Mouse (Mus musculus) MEL (cell line): ENCODE measurements around the gene Grm5. TPM values are rescaled to one million over a fixed set of nuclear protein-coding genes. Genes with fewer than 3 reads are reported as not detected.

Source experiments
- DNase-seq: peaks from one replicate; pipeline ENCODE4 v3.0.0; 2011; ENCODE audit warnings: low read depth, low spot score
- H3K27ac ChIP-seq: 2 replicates; pipeline ENCODE4 v1.5.1; 2012; ENCODE audit warnings: low read depth, mild to moderate bottlenecking, control low read depth, low read length, moderate library complexity; ENCODE audit not compliant: control insufficient read depth
- H3K27me3 ChIP-seq, 2 experiments: fragments of 150-350 bp in 1 of 2; sonication (generic) in 1 of 2; 2 replicates each; pipeline ENCODE4 v1.6.1; 2012; ENCODE audit warnings: low read length in 2 of 2, mild to moderate bottlenecking in 2 of 2, improper control_type of control experiment in 1 of 2, moderate library complexity in 1 of 2; ENCODE audit not compliant: insufficient read depth in 2 of 2, control insufficient read depth in 1 of 2
- H3K36me3 ChIP-seq, 2 experiments: 2 replicates each; pipeline ENCODE4 v1.6.1; 2012 to 2014; ENCODE audit warnings: low read length in 2 of 2, improper control_type of control experiment in 1 of 2, inconsistent platforms in 1 of 2, mild to moderate bottlenecking in 1 of 2; ENCODE audit not compliant: insufficient read depth in 2 of 2, control insufficient read depth in 1 of 2
- H3K4me1 ChIP-seq, 2 experiments: fragments of 150-350 bp in 1 of 2; sonication (generic) in 1 of 2; 2 replicates each; pipeline ENCODE4 v1.6.1; 2012; ENCODE audit warnings: low read length in 2 of 2, improper control_type of control experiment in 1 of 2, mild to moderate bottlenecking in 1 of 2; ENCODE audit not compliant: insufficient read depth in 2 of 2, control insufficient read depth in 1 of 2
- H3K4me3 ChIP-seq, 2 experiments: fragments of 150-350 bp in 1 of 2; sonication (generic) in 1 of 2; 2 replicates each; pipeline ENCODE4 v1.5.1; 2012; ENCODE audit warnings: low read depth in 2 of 2, low read length in 2 of 2, mild to moderate bottlenecking in 2 of 2, moderate library complexity in 2 of 2, control low read depth in 1 of 2, improper control_type of control experiment in 1 of 2; ENCODE audit not compliant: control insufficient read depth in 1 of 2, insufficient read depth in 1 of 2
- H3K79me2 ChIP-seq: 2 replicates; pipeline ENCODE4 v1.6.1; 2012; ENCODE audit warnings: mild to moderate bottlenecking, low read length, moderate library complexity; ENCODE audit not compliant: control insufficient read depth, poor library complexity, insufficient read depth
- H3K9ac ChIP-seq: 2 replicates; pipeline ENCODE4 v1.6.1; 2012; ENCODE audit warnings: low read depth, mild to moderate bottlenecking, control low read depth, low read length, moderate library complexity; ENCODE audit not compliant: control insufficient read depth, poor library complexity, severe bottlenecking
- H3K9me3 ChIP-seq: fragments of 150-350 bp; sonication (generic); replicated peaks from 2 replicates; pipeline ENCODE4 v1.6.1; 2012; ENCODE audit warnings: mild to moderate bottlenecking, low read length, improper control_type of control experiment, moderate library complexity; ENCODE audit not compliant: insufficient read depth
- CHD1 ChIP-seq: IDR thresholded peaks from 2 replicates; pipeline ENCODE4 v1.6.1; 2012; ENCODE audit warnings: low read depth, mild to moderate bottlenecking, inconsistent platforms, low read length, improper control_type of control experiment
- CHD2 ChIP-seq: IDR thresholded peaks from 2 replicates; pipeline ENCODE4 v1.6.1; 2011; ENCODE audit warnings: low read length, improper control_type of control experiment
- CTCF ChIP-seq, 3 experiments: IDR thresholded peaks in 2 of 3; conservative IDR thresholded peaks in 1 of 3; 2 replicates each; pipeline ENCODE4 v1.5.1; 2011 to 2012; ENCODE audit warnings: low read length in 3 of 3, low read depth in 2 of 3, mild to moderate bottlenecking in 2 of 3, improper control_type of control experiment in 1 of 3, inconsistent platforms in 1 of 3, mixed read lengths in 1 of 3, moderate library complexity in 1 of 3; ENCODE audit not compliant: control insufficient read depth in 1 of 3, insufficient read depth in 1 of 3, poor library complexity in 1 of 3, severe bottlenecking in 1 of 3
- E2F4 ChIP-seq: IDR thresholded peaks from 2 replicates; pipeline ENCODE4 v1.6.1; 2011; ENCODE audit warnings: low read depth, low read length, improper control_type of control experiment, borderline replicate concordance
- ELF1 ChIP-seq: IDR thresholded peaks from 2 replicates; pipeline ENCODE4 v1.6.1; 2014; ENCODE audit warnings: low read depth, mild to moderate bottlenecking, inconsistent platforms, low read length, improper control_type of control experiment, moderate library complexity
- GABPA ChIP-seq: IDR thresholded peaks from 2 replicates; pipeline ENCODE4 v1.6.1; 2012; ENCODE audit warnings: low read depth, mild to moderate bottlenecking, inconsistent platforms, low read length, improper control_type of control experiment, moderate library complexity
- GATA1 ChIP-seq: IDR thresholded peaks from 2 replicates; pipeline ENCODE4 v1.6.1; 2011; ENCODE audit warnings: low read depth, low read length, improper control_type of control experiment
- HCFC1 ChIP-seq: IDR thresholded peaks from 2 replicates; pipeline ENCODE4 v1.6.1; 2012; ENCODE audit warnings: low read depth, mild to moderate bottlenecking, inconsistent platforms, low read length, improper control_type of control experiment, moderate library complexity
- JUND ChIP-seq: IDR thresholded peaks from 2 replicates; pipeline ENCODE4 v1.6.1; 2011; ENCODE audit warnings: low read depth, mild to moderate bottlenecking, improper control_type of control experiment, low read length
- KAT2A ChIP-seq: conservative IDR thresholded peaks from 2 replicates; pipeline ENCODE4 v1.6.1; 2012; ENCODE audit warnings: low read depth, low read length, improper control_type of control experiment, inconsistent platforms
- MAX ChIP-seq: IDR thresholded peaks from 2 replicates; pipeline ENCODE4 v1.6.1; 2011; ENCODE audit warnings: low read length, improper control_type of control experiment
- MAZ ChIP-seq: IDR thresholded peaks from 2 replicates; pipeline ENCODE4 v1.6.1; 2012; ENCODE audit warnings: low read depth, mild to moderate bottlenecking, inconsistent platforms, low read length, improper control_type of control experiment
- MEF2A ChIP-seq: IDR thresholded peaks from 2 replicates; pipeline ENCODE4 v1.6.1; 2014; ENCODE audit warnings: low read depth, mild to moderate bottlenecking, inconsistent platforms, low read length, improper control_type of control experiment; ENCODE audit not compliant: poor library complexity, insufficient replicate concordance, severe bottlenecking; ENCODE audit errors: extremely low read depth
- MXI1 ChIP-seq: IDR thresholded peaks from 2 replicates; pipeline ENCODE4 v1.6.1; 2011; ENCODE audit warnings: mild to moderate bottlenecking, low read depth, low read length, improper control_type of control experiment
- MYC ChIP-seq: IDR thresholded peaks from 2 replicates; pipeline ENCODE4 v1.6.1; 2011; ENCODE audit warnings: low read depth, mild to moderate bottlenecking, low read length, improper control_type of control experiment, moderate library complexity
- NELFE ChIP-seq: IDR thresholded peaks from 2 replicates; pipeline ENCODE4 v1.6.1; 2011; ENCODE audit warnings: low read depth, low read length, improper control_type of control experiment
- POLR2AphosphoS2 ChIP-seq: IDR thresholded peaks from 2 replicates; pipeline ENCODE4 v1.6.1; 2011; ENCODE audit warnings: low read length, improper control_type of control experiment
- POLR2AphosphoS5 ChIP-seq: IDR thresholded peaks from 2 replicates; pipeline ENCODE4 v1.6.1; 2012; ENCODE audit warnings: low read depth, borderline replicate concordance, mild to moderate bottlenecking, inconsistent platforms, low read length, moderate library complexity, mixed read lengths
- RAD21 ChIP-seq: IDR thresholded peaks from 2 replicates; pipeline ENCODE4 v1.6.1; 2011; ENCODE audit warnings: mild to moderate bottlenecking, low read depth, low read length, improper control_type of control experiment
- RCOR1 ChIP-seq: IDR thresholded peaks from 2 replicates; pipeline ENCODE4 v1.6.1; 2012; ENCODE audit warnings: low read depth, mild to moderate bottlenecking, inconsistent platforms, low read length, improper control_type of control experiment
- SMC3 ChIP-seq: IDR thresholded peaks from 2 replicates; pipeline ENCODE4 v1.6.1; 2011; ENCODE audit warnings: low read depth, low read length, improper control_type of control experiment
- TCF12 ChIP-seq: IDR thresholded peaks from 2 replicates; pipeline ENCODE4 v1.6.1; 2014; ENCODE audit warnings: low read depth, mild to moderate bottlenecking, inconsistent platforms, low read length, improper control_type of control experiment, moderate library complexity
- UBTF ChIP-seq: IDR thresholded peaks from 2 replicates; pipeline ENCODE4 v1.6.1; 2012; ENCODE audit warnings: low read depth, mild to moderate bottlenecking, inconsistent platforms, low read length, improper control_type of control experiment, moderate library complexity, borderline replicate concordance; ENCODE audit not compliant: insufficient read depth
- USF2 ChIP-seq, 2 experiments: IDR thresholded peaks; 2 replicates each; pipeline ENCODE4 v1.6.1; 2011 to 2012; ENCODE audit warnings: improper control_type of control experiment in 2 of 2, low read length in 2 of 2, borderline replicate concordance in 1 of 2, inconsistent platforms in 1 of 2, low read depth in 1 of 2, mild to moderate bottlenecking in 1 of 2; ENCODE audit not compliant: insufficient read depth in 1 of 2
- ZC3H11A ChIP-seq: IDR thresholded peaks from 2 replicates; pipeline ENCODE4 v1.6.1; 2012; ENCODE audit warnings: low read depth, mild to moderate bottlenecking, inconsistent platforms, low read length, improper control_type of control experiment
- ZMIZ1 ChIP-seq: IDR thresholded peaks from 2 replicates; pipeline ENCODE4 v1.6.1; 2012; ENCODE audit warnings: low read depth, mild to moderate bottlenecking, inconsistent platforms, low read length, improper control_type of control experiment, moderate library complexity
- polyA plus RNA-seq, 2 experiments: library from polyadenylated mRNA; stranded (reverse) in 1 of 2; unstranded in 1 of 2; fragments of >175 nt in 1 of 2; fragments of >200 nt in 1 of 2; gene quantifications; 2 replicates each; pipeline versions ENCODE4 v1.2.1 to v1.2.4; 2012; ENCODE audit warnings: low replicate concordance in 2 of 2, low read depth in 1 of 2; ENCODE audit not compliant: insufficient read length in 2 of 2, insufficient read depth in 1 of 2, missing spikeins in 1 of 2
- total RNA-seq: library from RNA; depleted of rRNA; stranded (reverse); fragments of 300-350 nt; gene quantifications from 2 replicates; pipeline ENCODE4 v1.2.3, GENCODE M21; 2012

The Grm5 gene
- total and polyA plus RNA-seq, 3 experiments, result 0.39 to 0.46 TPM; not detected in 1

GRCm38 (mm10) chr7:87846082-87846481, 262.1 kb downstream of the Grm5 start:
- no peak overlapping the region for H3K27ac ChIP-seq
- no peaks in the 10 kb centered on the region for H3K9me3 ChIP-seq
- DNase-seq, result no peak

GRCm38 (mm10) chr7:87925956-87926355, 342.0 kb downstream of the Grm5 start:
- Histone ChIP-seq H3K9me3 (no peaks in the 10 kb centered on the region), H3K4me3 (no peak overlapping the region), H3K27ac (no peak overlapping the region), H3K9ac (no peak overlapping the region), H3K79me2 (no peaks in the 10 kb centered on the region), H3K27me3 (no peaks in the 10 kb centered on the region), H3K4me1 (no peaks in the 10 kb centered on the region), H3K36me3 (no peaks in the 10 kb centered on the region)
- TF ChIP-seq JUND (no peak), MAX (no peak), RCOR1 (no peak), MXI1 (no peak), UBTF (no peak), TCF12 (no peak), E2F4 (no peak), GABPA (no peak), POLR2AphosphoS2 (no peak), MAZ (no peak), CTCF (IDR thresholded peaks at IDR 0.05 in 2 of 3, conservative IDR thresholded peaks at IDR 0.05 in 1 of 3; ENCODE audit: control insufficient read depth in 1 of 3, insufficient read depth in 1 of 3, low read depth in 2 of 3, low read length in 3 of 3, poor library complexity in 1 of 3, severe bottlenecking in 1 of 3) (no peak), GATA1 (no peak), ZC3H11A (no peak)
- DNase-seq, result no peak

More at GRCm38 (mm10) chr7:87846082-87846481, 262.1 kb downstream of the Grm5 start:
- Histone ChIP-seq H3K4me1 (peaks cover 0 to 5% of the 10 kb centered on the region in 2 experiments; a peak in 1 of 4 replicates), H3K4me3 (no peak overlapping the region), H3K9ac (no peak overlapping the region), H3K36me3 (no peaks in the 10 kb centered on the region), H3K27me3 (no peaks in the 10 kb centered on the region), H3K79me2 (no peaks in the 10 kb centered on the region)
- TF ChIP-seq CHD2 (no peak), ZC3H11A (no peak), HCFC1 (no peak), RAD21 (no peak), KAT2A (no peak), SMC3 (no peak), POLR2AphosphoS5 (no peak), JUND (no peak), USF2 (IDR thresholded peaks at IDR 0.05; ENCODE audit: borderline replicate concordance in 1 of 2, insufficient read depth in 1 of 2, low read depth in 1 of 2, low read length in 2 of 2) (no peak), ELF1 (no peak), MYC (no peak), CHD1 (no peak), NELFE (no peak), E2F4 (no peak), POLR2AphosphoS2 (no peak), ZMIZ1 (no peak), MEF2A (no peak), GABPA (no peak)
